Mouse (Mus musculus) C2C12 (cell line): ENCODE measurements around the gene AC131692.1.

Experiments
- CTCF ChIP-seq: IDR thresholded peaks from one replicate; pipeline ENCODE4 v1.5.1; 2011; ENCODE audit not compliant: control insufficient read depth, insufficient read depth, insufficient read length
- MAX ChIP-seq: IDR thresholded peaks from one replicate; pipeline ENCODE4 v1.6.1; 2011; ENCODE audit warnings: mild to moderate bottlenecking, control low read depth
- USF1 ChIP-seq: IDR thresholded peaks from one replicate; pipeline ENCODE4 v1.6.1; 2011; ENCODE audit warnings: low read depth, mild to moderate bottlenecking, control low read depth, moderate library complexity

DNA sequence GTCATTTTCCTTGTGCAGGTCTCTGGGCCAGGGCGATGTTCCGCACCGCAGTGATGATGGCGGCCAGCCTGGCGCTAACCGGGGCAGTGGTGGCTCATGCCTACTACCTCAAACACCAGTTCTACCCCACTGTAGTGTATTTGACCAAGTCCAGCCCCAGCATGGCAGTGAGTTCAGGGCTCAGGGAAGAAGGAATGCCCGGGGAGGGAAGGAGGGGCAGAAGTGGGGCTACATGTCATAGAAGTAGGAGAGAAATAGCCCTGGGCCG, 46.4 kb upstream of the AC131692.1 start:
- TF ChIP-seq CTCF, result no peak
- TF ChIP-seq MAX, result no peak
- TF ChIP-seq USF1, result no peak
